11 mouse cellular contexts compared by ENCODE assay signal in the genomic region with DNA sequence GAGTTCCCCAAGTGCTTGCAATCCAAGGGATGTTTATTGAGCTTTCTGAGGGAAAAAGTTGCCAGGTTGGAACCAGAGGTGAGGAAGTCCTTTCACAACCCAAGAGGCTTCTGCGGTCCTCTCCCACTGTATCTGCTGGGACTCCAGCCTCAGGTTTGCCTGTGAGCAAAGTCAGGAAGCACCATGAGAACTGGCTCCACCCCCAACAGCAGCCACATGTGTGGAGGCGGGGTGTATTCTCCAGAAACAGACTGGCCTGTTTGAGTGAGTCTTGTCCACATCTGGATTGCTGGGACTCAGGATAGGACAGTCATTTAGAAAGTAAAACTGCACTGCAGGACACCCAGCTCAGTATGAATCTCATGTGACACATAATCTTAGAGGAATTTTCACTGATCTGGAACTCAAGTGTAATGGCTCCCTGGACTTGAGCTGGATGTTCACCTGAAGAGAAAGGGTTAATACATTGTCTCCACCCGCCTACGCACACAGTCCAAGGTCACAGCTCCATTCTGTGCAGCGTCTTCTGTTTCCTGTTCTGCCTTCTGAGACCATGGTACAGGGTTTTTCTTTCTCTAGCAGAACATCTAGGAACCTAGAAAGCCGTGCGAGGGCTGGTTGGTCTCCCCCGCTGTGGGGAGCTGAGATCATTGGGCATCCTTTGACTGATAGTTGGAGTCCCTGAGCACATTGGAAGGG. TPM values are rescaled to one million over a fixed set of nuclear protein-coding genes. Genes with fewer than 3 reads are reported as not detected.
DNase-seq lines count a peak whose midpoint lies in the region; ATAC-seq and TF ChIP-seq lines count a peak whose summit lies in the region.
"Had no signal": no experiment of that assay in that cellular context is flagged by ENCODE, and none has a peak within 500 bp of the region (broad histone marks: within the 10 kb centered on the region; RNA-seq: fewer than 3 reads in every experiment).

No protein-coding gene starts in this region.

- 52% methylated on average over 8 of the region's 8 CpGs for WGBS in limb, embryonic 13.5 days
- WGBS in limb, embryonic 10.5 days = 70% methylated on average over 8 of the region's 8 CpGs
- 63% methylated on average over 8 of the region's 8 CpGs for WGBS in hindbrain, postnatal 0 days
- 60% methylated on average over 8 of the region's 8 CpGs for WGBS in hindbrain, embryonic 16.5 days

- H3K36me3 ChIP-seq in limb, embryonic 13.5 days = peaks cover 65% of the 10 kb centered on the region
- peaks cover 93% of the 10 kb centered on the region for H3K36me3 ChIP-seq in limb, embryonic 10.5 days
- peaks cover 23% of the 10 kb centered on the region for H3K36me3 ChIP-seq in hindbrain, postnatal 0 days (ENCODE audit: insufficient read depth, low read length)
- peaks cover 16% of the 10 kb centered on the region for H3K36me3 ChIP-seq in hindbrain, embryonic 16.5 days (ENCODE audit: control insufficient read depth, insufficient read depth, low read length)

- H3K9ac ChIP-seq in limb, embryonic 13.5 days = no peak overlapping the region
- H3K9ac ChIP-seq in hindbrain, postnatal 0 days (replicated peaks; ENCODE audit: low read length) = no peak overlapping the region
- no peak overlapping the region for H3K9ac ChIP-seq in hindbrain, embryonic 16.5 days (ENCODE audit: low read depth, low read length)

- H3K9me3 ChIP-seq in limb, embryonic 13.5 days = no peaks in the 10 kb centered on the region
- H3K9me3 ChIP-seq in limb, embryonic 10.5 days (replicated peaks) = no peaks in the 10 kb centered on the region
- H3K9me3 ChIP-seq in hindbrain, postnatal 0 days (ENCODE audit: low read length) = no peaks in the 10 kb centered on the region
- H3K9me3 ChIP-seq in hindbrain, embryonic 16.5 days (ENCODE audit: control insufficient read depth, low read length) = no peaks in the 10 kb centered on the region

- peak overlapping the region; percentile 52 for H3K27ac ChIP-seq in limb, embryonic 13.5 days
- H3K27ac ChIP-seq in limb, embryonic 10.5 days = no peak overlapping the region
- H3K27ac ChIP-seq in hindbrain, postnatal 0 days = no peak overlapping the region
- H3K27ac ChIP-seq in hindbrain, embryonic 16.5 days (ENCODE audit: low read depth, low read length) = no peak overlapping the region
- H3K27ac ChIP-seq: macrophage had no signal

- DNase-seq in limb, embryonic 10.5 days (ENCODE audit: low spot score) = no peak
- DNase-seq in ES-CJ7 (ENCODE audit: low read depth, low spot score) = peak; percentile 16
- DNase-seq in heart, adult 8-10 months (ENCODE audit: low spot score) = peak; percentile 27
- DNase-seq in kidney, postnatal 4 days = peak; percentile 28 to 54
- DNase-seq in layer of hippocampus, postnatal 10 days (ENCODE audit: low spot score in 2 of 2) = no peak
- no peak for DNase-seq in hindbrain, postnatal 0 days (ENCODE audit: low spot score)
- DNase-seq: cerebellum, adult 18-20 months had no signal

- TF ChIP-seq CTCF in hindbrain, postnatal 0 days (IDR thresholded peaks at IDR 0.05; ENCODE audit: low read depth) = no peak

- no peak overlapping the region for H3K4me2 ChIP-seq in limb, embryonic 13.5 days (replicated peaks)
- no peak overlapping the region for H3K4me2 ChIP-seq in hindbrain, postnatal 0 days (ENCODE audit: low read depth, low read length)
- H3K4me2 ChIP-seq in hindbrain, embryonic 16.5 days (ENCODE audit: low read length) = no peak overlapping the region

- peaks cover 13% of the 10 kb centered on the region; the same call in 1 of the 2 replicates for H3K4me1 ChIP-seq in limb, embryonic 13.5 days
- peaks cover 11% of the 10 kb centered on the region for H3K4me1 ChIP-seq in limb, embryonic 10.5 days
- no peaks in the 10 kb centered on the region for H3K4me1 ChIP-seq in hindbrain, postnatal 0 days (ENCODE audit: insufficient read depth, low read length)
- no peaks in the 10 kb centered on the region for H3K4me1 ChIP-seq in hindbrain, embryonic 16.5 days (ENCODE audit: control insufficient read depth, insufficient read depth, low read depth, low read length)

- no peak overlapping the region for H3K4me3 ChIP-seq in limb, embryonic 13.5 days
- no peak overlapping the region for H3K4me3 ChIP-seq in limb, embryonic 10.5 days
- no peak overlapping the region for H3K4me3 ChIP-seq in hindbrain, postnatal 0 days (ENCODE audit: low read length)
- H3K4me3 ChIP-seq in hindbrain, embryonic 16.5 days (ENCODE audit: low read length) = no peak overlapping the region

- H3K27me3 ChIP-seq in limb, embryonic 13.5 days = no peaks in the 10 kb centered on the region
- no peaks in the 10 kb centered on the region for H3K27me3 ChIP-seq in limb, embryonic 10.5 days (ENCODE audit: low read depth, poor library complexity, severe bottlenecking)
- H3K27me3 ChIP-seq in hindbrain, postnatal 0 days (ENCODE audit: insufficient read depth, low read length) = no peaks in the 10 kb centered on the region
- no peaks in the 10 kb centered on the region for H3K27me3 ChIP-seq in hindbrain, embryonic 16.5 days (replicated peaks; ENCODE audit: control insufficient read depth, insufficient read depth, low read length)

- ATAC-seq in limb, embryonic 13.5 days (ENCODE audit: low FRiP score, low read depth) = no peak
- no peak for ATAC-seq in hindbrain, postnatal 0 days
- no peak for ATAC-seq in hindbrain, embryonic 16.5 days

RNA-seq across cellular contexts. Expression of a gene that starts 47.0 kb away (rescaled TPM):
- polyA plus RNA-seq in limb, embryonic 13.5 days (2015; fragmentation: Nextera tagmentation; extraction: Ambion mirVana) = 0.22 TPM in 1 of 2 replicates, not detected in the other
- not detected in 2 replicates for polyA plus RNA-seq in limb, embryonic 10.5 days (2016; fragmentation: Nextera tagmentation; extraction: Ambion mirVana)
- total RNA-seq in heart, adult 8-10 months (2022) = not detected
- 1 to 10 TPM in 1 of 2 experiments, under 1 TPM in 1; 0.48 to 1.1 TPM for total RNA-seq in layer of hippocampus, postnatal 10 days (2021)
- not detected in 2 replicates for total RNA-seq in hindbrain, postnatal 0 days (2014; rRNA removed)
- polyA plus RNA-seq in hindbrain, postnatal 0 days (2015; fragmentation: Nextera tagmentation; extraction: Ambion mirVana) = 0.10 and 0.18 TPM in 2 replicates
- polyA plus RNA-seq in hindbrain, embryonic 16.5 days (2015; fragmentation: Nextera tagmentation; extraction: Ambion mirVana) = not detected in 2 replicates
- polyA plus RNA-seq: macrophage; neural tube, embryonic 14.5 days had no signal

Comparison
In these comparisons a context has a peak if more than half of its experiments do, and no peak if none do; other contexts are left out.
1. DNase-seq: peak in ES-CJ7 (single experiment), heart, adult 8-10 months (single experiment) and kidney, postnatal 4 days (2 of 2); none in limb, embryonic 10.5 days (single experiment), layer of hippocampus, postnatal 10 days (0 of 2) and hindbrain, postnatal 0 days (single experiment).